Mouse (Mus musculus) spleen, postnatal 36 days (tissue): Measurements from ENCODE around the gene Hus1.

Experiments used
- DNase-seq, 2 experiments: peaks; one replicate each; pipeline ENCODE4 v3.0.0; 2022; ENCODE audit warnings: low spot score in 2 of 2, mixed read lengths in 1 of 2

Hus1 gene

GRCm38 (mm10) chr11:9010853-9011339 is at the start of gene Hus1:
TSS of gene Hus1 (minus strand) at chr11:9011191.
- peak; percentile 77 to 78 for DNase-seq

GRCm38 (mm10) chr11:9060484-9060883 is 49.5 kb upstream of the Hus1 start:
- no peak for DNase-seq

DNA sequence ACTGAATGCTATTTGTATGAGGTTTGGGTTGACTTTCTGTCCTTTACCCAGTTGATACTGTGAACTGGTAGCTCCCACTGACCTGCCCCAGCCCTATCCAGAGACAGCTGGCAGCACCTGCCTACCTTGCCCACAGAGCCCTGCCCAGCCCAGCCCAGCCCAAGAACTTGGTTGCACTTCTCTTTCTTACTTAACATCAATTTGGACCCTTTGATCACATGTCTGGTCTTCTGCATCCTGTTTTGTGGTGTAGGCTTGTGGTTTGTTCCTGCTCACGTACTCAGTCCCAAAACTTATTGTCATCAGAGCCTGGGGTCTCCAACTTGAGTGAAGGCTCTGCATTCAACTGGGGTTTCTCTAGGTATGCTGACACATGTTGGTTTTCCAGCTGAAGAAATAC is 49.0 kb upstream of the Hus1 start:
- DNase-seq, result no peak

DNA sequence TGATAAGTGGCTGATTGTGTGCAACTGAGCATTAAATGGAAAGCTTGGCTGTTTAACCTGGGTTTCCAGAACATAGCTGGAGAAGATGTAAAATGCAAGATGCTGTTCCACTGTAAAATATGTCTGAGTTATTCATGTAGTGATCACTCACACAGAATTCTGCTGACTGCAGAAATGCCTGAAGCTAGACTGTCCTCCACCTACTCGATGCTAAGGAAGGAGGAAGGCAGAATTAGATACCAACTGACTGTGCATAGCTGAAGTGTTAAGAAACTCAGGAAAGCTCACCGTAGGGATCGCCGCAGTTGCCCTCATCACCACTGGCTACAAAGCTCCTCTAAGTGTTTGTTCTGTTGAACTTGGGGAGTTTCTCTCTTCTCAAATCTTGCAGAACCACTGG is 46.7 kb upstream of the Hus1 start:
- no peak for DNase-seq

DNA sequence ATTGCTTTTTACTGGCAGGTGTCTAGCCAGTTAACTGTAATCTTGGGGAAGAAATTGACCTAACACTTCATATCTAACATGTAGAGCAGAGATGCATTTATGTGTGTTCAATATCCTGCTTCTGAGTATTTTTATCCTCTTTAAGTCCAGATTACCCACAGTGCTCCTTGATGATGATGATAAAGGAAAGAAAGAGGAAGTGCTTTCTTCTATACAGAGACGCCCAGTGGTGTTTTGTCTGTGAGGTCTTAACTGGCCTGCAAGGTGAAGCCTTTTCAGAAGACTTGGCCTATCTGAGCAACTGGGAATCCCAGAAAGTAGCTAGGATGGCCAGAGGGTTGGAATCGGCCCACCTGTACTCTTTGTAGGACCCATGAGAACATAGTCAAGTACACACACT is 45.9 kb upstream of the Hus1 start:
- no peak for DNase-seq

GRCm38 (mm10) chr11:9051895-9052294 is 40.9 kb upstream of the Hus1 start:
- no peak for DNase-seq

- no peak for DNase-seq
These were observed 39.2 kb upstream of the Hus1 start for GRCm38 (mm10) chr11:9050241-9050640.

- DNase-seq, result no peak
These were observed 37.7 kb upstream of the Hus1 start, which contains the start of gene Sun3 for GRCm38 (mm10) chr11:9048703-9049060. TSS of gene Sun3 (minus strand) at chr11:9048991.

GRCm38 (mm10) chr11:9048011-9048702 is 37.2 kb upstream of the Hus1 start, which contains the start of gene Gm11992:
TSS of gene Gm11992 (plus strand) at chr11:9048594.
- DNase-seq, result peak; percentile 48 to 53

GRCm38 (mm10) chr11:9047044-9047443 is 36.1 kb upstream of the Hus1 start:
- no peak for DNase-seq

DNA sequence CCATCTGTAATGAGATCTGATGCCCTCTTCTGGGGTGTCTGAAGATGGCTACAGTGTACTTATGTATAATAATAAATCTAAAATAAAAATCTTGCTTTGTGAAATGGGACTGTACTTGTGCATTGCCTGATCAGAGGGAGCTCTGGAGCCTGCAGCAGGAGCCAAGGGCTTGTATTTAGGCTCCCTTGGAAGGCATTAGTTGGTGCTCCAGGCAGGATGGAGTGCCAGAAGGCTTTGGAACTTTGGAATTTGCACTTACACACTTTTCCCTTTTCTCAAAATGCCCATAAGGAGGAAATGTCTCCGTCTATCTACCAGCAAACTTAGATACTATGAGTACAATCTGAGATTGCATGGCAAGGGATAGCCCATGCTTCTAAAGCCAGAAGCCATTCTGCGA is 35.6 kb upstream of the Hus1 start:
- no peak for DNase-seq

DNA sequence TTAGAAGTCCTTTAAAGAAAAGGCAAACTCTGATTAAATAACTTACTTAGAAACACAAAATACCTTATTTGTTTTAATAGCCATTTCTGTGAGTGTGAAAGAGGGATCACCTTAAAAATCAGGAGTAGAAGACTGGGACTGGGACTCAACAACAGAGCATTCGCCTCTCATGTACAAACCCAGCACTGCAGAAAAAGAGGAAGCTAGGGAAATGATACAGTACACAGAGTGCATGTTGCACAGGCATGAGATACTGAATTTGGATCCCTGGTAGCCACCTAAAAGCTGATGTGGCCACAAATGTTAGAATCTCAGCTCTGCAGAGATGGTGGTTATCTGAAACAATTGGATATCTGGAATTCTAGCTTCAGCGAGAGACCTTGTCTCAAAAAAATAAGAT is 20.5 kb upstream of the Hus1 start:
- no peak for DNase-seq

GRCm38 (mm10) chr11:9025211-9025610 is 14.2 kb upstream of the Hus1 start:
- DNase-seq, result no peak

DNA sequence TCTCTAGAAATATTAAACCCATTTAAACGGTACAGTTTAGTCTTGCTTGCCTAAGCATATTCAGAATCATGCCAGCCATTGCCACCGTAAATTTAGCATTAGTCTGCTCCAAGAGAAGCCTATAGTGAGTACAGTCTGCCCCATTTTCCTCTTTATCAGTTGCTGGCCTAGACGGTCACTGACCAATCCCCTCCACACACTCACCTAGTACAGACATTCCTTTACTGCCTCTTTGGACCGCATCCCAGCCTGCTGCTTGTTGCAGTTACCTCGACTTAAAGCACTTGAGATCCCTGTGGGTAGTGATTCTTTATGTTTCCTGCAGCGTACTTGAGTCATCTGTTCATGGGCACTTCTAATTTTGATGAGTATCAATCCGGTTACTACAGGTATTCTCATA is 13.8 kb upstream of the Hus1 start:
- no peak for DNase-seq

DNA sequence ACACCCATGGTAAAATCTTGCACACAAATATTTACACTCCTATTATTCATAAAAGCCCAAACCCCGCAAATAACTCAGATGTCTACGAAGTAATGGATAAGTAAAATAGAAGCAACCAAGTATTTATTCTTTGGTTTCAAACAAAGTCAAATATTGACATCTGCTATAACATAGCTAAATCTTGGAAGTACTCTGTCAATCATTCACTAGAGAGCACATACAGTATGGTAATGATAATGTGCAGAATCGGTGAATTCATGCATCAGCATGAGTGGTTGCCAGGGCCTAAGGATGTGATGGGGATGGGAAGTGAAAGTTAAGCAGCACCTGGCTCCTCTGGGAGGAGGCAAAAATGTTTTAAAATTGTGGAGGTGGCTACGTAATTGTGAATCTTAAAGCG is 9.2 kb upstream of the Hus1 start:
- no peak for DNase-seq

DNA sequence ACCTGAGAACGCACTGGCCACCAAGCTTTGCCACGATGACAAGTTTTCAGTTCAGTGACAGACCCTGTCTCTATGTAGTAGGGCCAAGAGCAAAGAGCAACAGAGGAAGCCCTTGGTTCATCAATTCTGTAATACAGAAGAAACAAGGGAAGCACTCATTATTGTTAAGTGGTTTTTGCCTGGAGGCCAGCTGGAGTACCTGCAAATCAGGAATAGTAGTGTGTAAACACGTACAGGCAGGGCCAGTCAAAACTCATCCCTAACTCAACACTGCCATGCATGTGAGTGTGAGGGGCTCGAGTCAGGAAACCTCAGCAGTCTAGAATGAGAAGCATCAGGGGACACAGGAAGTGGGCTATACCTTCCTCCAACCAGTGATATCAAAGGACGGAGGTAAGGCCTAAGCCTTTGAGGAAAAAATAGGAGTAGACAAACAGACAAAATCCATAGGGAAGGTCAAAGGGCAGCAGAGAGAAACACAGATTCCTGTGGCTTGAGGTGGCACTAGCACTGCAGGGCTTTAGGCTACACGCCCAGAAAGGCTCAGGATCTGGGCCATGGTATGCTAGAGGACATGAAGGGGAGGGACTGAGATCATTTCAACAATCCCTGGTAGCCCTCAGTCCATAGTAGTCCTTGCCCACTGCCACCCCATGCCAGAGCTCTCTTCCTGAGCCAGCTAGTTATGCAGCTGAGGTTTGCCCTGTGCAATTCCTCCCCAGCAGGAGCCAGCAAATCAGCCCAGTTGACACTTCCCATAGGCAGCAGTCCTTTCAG is 7.7 kb upstream of the Hus1 start:
- no peak for DNase-seq

DNA sequence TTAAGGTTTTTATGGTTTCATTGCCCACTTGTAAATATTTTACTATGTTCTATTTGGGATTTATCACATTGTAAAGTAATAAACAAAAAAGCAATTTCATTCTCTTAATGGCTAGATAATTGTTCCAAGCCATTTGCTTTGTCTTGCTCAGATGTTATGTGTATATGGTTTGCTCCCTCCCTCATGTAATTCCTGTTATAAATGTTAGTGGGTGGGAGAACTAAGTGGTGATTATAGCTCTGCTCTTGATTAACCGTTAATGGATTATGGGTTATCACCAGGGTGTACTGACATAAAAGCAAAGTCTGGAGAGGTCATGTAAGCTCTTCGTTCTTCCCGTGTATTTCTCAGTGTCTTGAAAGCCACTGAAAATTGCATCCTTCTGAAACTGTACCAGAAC is 3.7 kb upstream of the Hus1 start:
- DNase-seq, result no peak

DNA sequence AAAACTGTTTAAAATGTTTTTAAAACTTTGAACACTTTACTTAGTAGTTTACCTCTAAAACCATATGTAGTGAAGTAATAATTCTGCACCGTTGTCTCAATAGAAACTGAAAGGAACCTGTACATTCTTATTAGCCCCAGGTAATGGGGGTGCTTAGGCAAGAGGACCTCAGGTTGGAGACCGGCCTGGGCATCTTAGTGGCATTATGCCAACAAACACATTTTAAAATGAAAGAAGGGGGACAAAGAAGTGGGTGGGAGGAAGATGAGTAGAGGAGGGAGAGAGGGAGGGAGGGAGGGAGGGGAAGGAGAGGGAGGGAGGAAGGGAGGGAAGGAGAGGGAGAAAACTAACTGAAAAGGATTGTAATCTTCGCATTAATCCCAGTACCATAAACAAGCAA is 357 bp upstream of the Hus1 start:
- no peak for DNase-seq

DNA sequence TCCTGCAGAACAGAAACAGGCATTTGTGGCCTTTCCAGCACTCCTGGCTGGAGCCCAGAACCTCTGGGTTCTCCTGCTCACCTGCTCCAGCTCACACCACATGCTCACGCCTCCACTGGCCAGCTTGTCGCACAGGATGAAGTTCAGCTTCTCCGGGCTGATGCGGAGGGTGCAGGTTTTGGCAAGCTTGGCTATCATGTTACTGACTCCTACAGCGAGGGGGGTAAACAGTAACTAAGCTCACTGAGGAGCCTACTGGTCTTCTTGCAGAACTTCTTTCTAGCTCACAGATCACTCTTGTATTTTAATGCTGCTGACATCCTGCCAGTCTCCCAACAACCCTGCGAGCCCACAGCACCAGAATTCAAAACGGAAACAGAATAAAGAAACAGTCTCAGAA is 575 bp downstream of the Hus1 start:
- DNase-seq, result peak in 1 of 2 experiments; percentile 10

DNA sequence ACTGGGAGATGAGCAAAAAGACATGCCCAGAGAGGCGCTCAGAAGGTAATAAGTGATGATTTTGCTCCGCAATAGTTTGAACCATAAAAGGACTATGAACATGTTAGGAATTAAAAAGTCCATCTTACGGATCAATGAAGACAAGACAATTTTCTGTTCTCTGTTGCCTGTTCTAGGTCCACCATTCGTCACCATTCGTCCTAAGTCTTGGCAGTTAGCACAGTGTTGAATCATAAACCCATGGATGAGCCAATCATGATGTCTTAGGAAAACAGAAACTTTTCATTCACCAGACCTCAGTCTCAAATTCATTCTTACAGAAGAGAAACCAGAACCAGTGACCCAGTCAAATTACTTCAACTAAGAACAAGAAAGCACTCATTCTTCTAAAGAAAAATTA is 2.2 kb downstream of the Hus1 start:
- no peak for DNase-seq

GRCm38 (mm10) chr11:8988084-8988483 is 22.9 kb downstream of the Hus1 start:
- no peak for DNase-seq

GRCm38 (mm10) chr11:8986058-8986457 is 24.9 kb downstream of the Hus1 start:
- DNase-seq, result no peak

DNA sequence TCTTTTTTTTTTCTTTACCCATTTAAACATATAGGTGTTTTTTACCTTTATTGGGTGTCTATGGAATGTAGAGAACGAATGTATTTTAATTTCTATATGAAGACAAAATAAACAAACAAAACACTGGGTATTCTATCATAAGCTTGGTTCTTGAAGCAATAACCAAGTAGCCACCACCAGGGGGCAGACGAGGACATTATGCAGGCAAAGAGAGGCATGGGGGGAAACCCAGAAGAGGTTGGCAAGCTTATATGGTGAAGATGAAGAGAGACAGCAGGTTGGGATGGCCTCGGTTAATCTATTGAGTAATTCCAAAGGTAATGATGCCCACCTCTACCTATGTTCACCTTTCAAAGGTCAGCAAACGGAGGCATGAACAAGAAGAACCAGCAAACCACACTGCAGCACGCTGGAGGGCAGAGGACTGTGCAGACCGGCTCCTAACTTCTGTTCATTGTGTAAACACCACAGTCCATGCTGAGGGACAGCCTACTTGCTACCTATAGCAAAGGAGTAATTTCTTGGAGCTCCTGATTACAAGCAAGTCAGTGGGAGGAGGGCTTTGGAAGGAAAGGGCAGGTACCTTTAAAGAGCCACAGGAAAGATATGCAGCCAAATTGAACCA is 27.6 kb downstream of the Hus1 start:
- peak; percentile 23 to 47 for DNase-seq
